Mouse (Mus musculus): ENCODE data around the gene Fam110a.

DNA sequence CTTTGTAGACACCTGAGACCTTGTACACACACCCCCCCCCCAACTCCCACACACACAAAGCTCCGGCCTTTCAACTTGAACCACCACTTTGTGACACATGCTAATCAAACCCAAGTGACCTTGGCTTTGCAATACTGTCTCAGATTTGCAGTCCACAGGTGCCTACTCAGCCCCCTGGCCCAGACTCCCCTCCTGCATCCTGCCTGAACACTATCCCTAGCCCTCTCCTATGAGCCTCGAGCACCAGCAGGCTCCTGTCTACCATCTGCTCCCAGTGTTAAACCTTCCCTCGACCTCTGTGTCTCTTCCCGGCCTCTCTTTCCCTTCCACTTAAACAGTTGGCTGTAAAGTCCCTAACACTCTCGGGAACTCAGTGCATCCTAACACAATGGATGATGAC, 11.4 kb upstream of the Fam110a start:
- TF ChIP-seq GATA1 (IDR thresholded peaks at IDR 0.05; ENCODE audit: borderline replicate concordance, low read length) (no peak), FLI1 (IDR thresholded peaks at IDR 0.05; ENCODE audit: low read length) (no peak)

Measured in megakaryocyte, embryonic 14.5 days (primary cell).